Mouse (Mus musculus): ENCODE results near the gene Vamp3. TPM values are rescaled to one million over a fixed set of nuclear protein-coding genes. Genes with fewer than 3 reads are reported as not detected.

Vamp3 gene
- polyA plus RNA-seq, 1 experiment from 2014 or later, result 131 TPM

DNA sequence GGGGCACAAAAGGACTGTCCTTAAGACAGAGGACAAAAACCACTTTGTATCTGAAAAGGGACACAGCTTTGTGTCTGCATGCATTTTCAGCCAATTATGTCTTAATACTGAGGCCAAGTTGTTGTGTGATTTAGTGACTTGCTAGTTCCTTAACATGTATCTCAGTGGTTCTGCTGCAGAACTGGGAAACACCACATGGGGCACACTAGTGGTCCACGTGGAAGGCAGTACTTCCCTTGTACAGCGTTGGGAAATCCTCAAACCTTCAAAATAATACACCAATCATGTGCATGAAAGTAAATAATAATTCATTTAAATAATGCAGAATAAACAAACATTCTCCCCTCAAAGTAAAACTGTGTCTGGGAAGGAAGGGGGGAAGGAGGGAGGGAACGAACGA lies 11.0 kb upstream of the Vamp3 start:
- no peak overlapping the region for H3K27ac ChIP-seq (ENCODE audit: low read length)
- H3K27me3 ChIP-seq (ENCODE audit: control insufficient read depth, insufficient read depth, low read length), result no peaks in the 10 kb centered on the region
- H3K9ac ChIP-seq (ENCODE audit: low read length), result no peak overlapping the region
- H3K4me2 ChIP-seq (ENCODE audit: low read depth, low read length), result no peak overlapping the region
- whole genome bisulfite sequencing, result 64% methylated on average over 4 of the region's 4 CpGs
- H3K36me3 ChIP-seq (ENCODE audit: control insufficient read depth, insufficient read depth, low read length), result no peaks in the 10 kb centered on the region
- ATAC-seq (ENCODE audit: insufficient read depth, low FRiP score), result no peak
- no peak overlapping the region for H3K4me3 ChIP-seq (replicated peaks; ENCODE audit: low read length)
- no peaks in the 10 kb centered on the region for H3K4me1 ChIP-seq (ENCODE audit: control insufficient read depth, insufficient read depth, low read length)
- no peaks in the 10 kb centered on the region for H3K9me3 ChIP-seq (replicated peaks; ENCODE audit: control insufficient read depth, low read length)

GRCm38 (mm10) chr4:151059566-151059965 lies 1.8 kb upstream of the Vamp3 start:
- H3K9me3 ChIP-seq (replicated peaks; ENCODE audit: control insufficient read depth, low read length), result peaks cover 10% of the 10 kb centered on the region; the same call in 1 of the 2 replicates
- no peak overlapping the region for H3K4me3 ChIP-seq (replicated peaks; ENCODE audit: low read length)
- no peak overlapping the region for H3K27ac ChIP-seq (ENCODE audit: low read length)
- no peak for ATAC-seq (ENCODE audit: insufficient read depth, low FRiP score)
- no peak overlapping the region for H3K4me2 ChIP-seq (ENCODE audit: low read depth, low read length)
- H3K9ac ChIP-seq (ENCODE audit: low read length), result no peak overlapping the region
- WGBS, result 96% methylated on average over 4 of the region's 4 CpGs
- H3K27me3 ChIP-seq (ENCODE audit: control insufficient read depth, insufficient read depth, low read length), result no peaks in the 10 kb centered on the region
- H3K36me3 ChIP-seq (ENCODE audit: control insufficient read depth, insufficient read depth, low read length), result no peaks in the 10 kb centered on the region
- H3K4me1 ChIP-seq (ENCODE audit: control insufficient read depth, insufficient read depth, low read length), result peaks cover 5% of the 10 kb centered on the region; the same call in 1 of the 2 replicates

GRCm38 (mm10) chr4:151058634-151059033 lies 871 bp upstream of the Vamp3 start:
- Histone ChIP-seq H3K9me3 (replicated peaks; ENCODE audit: control insufficient read depth, low read length) (peaks cover 10% of the 10 kb centered on the region; the same call in 1 of the 2 replicates), H3K4me3 (replicated peaks; ENCODE audit: low read length) (peak overlapping the region; percentile 93), H3K27me3 (ENCODE audit: control insufficient read depth, insufficient read depth, low read length) (no peaks in the 10 kb centered on the region), H3K36me3 (ENCODE audit: control insufficient read depth, insufficient read depth, low read length) (no peaks in the 10 kb centered on the region), H3K27ac (ENCODE audit: low read length) (peak overlapping the region; percentile 87; the same call in 1 of the 2 replicates), H3K4me1 (ENCODE audit: control insufficient read depth, insufficient read depth, low read length) (peaks cover 5% of the 10 kb centered on the region; the same call in 1 of the 2 replicates), H3K4me2 (ENCODE audit: low read depth, low read length) (peak overlapping the region; percentile 69), H3K9ac (ENCODE audit: low read length) (peak overlapping the region; percentile 82; the same call in 1 of the 2 replicates)
- 80% methylated on average over 4 of the region's 4 CpGs for WGBS
- ATAC-seq (ENCODE audit: insufficient read depth, low FRiP score), result no peak

- no peaks in the 10 kb centered on the region; the same call in 1 of the 2 replicates for H3K36me3 ChIP-seq (ENCODE audit: control insufficient read depth, insufficient read depth, low read length)
- no peak for ATAC-seq (ENCODE audit: insufficient read depth, low FRiP score)
- no peak overlapping the region for H3K4me2 ChIP-seq (ENCODE audit: low read depth, low read length)
- H3K9ac ChIP-seq (ENCODE audit: low read length), result no peak overlapping the region
- no peak overlapping the region for H3K27ac ChIP-seq (ENCODE audit: low read length)
- no peaks in the 10 kb centered on the region for H3K9me3 ChIP-seq (replicated peaks; ENCODE audit: control insufficient read depth, low read length)
- 93% methylated on average over 1 of the region's 1 CpGs for WGBS
- H3K4me1 ChIP-seq (ENCODE audit: control insufficient read depth, insufficient read depth, low read length), result no peaks in the 10 kb centered on the region
- no peak overlapping the region for H3K4me3 ChIP-seq (replicated peaks; ENCODE audit: low read length)
- no peaks in the 10 kb centered on the region for H3K27me3 ChIP-seq (ENCODE audit: control insufficient read depth, insufficient read depth, low read length)
These were observed 6.6 kb downstream of the Vamp3 start for GRCm38 (mm10) chr4:151051162-151051561.

- no peak overlapping the region for H3K27ac ChIP-seq (ENCODE audit: low read length)
- no peaks in the 10 kb centered on the region for H3K27me3 ChIP-seq (ENCODE audit: control insufficient read depth, insufficient read depth, low read length)
- no peaks in the 10 kb centered on the region for H3K9me3 ChIP-seq (replicated peaks; ENCODE audit: control insufficient read depth, low read length)
- H3K4me3 ChIP-seq (replicated peaks; ENCODE audit: low read length), result no peak overlapping the region
- no peaks in the 10 kb centered on the region; the same call in 1 of the 2 replicates for H3K36me3 ChIP-seq (ENCODE audit: control insufficient read depth, insufficient read depth, low read length)
- WGBS, result 80% methylated on average over 3 of the region's 3 CpGs
- no peak for ATAC-seq (ENCODE audit: insufficient read depth, low FRiP score)
- no peak overlapping the region for H3K4me2 ChIP-seq (ENCODE audit: low read depth, low read length)
- no peak overlapping the region for H3K9ac ChIP-seq (ENCODE audit: low read length)
- 0 out of 2 replicates have a peak, but pooled peaks cover 11% of the 10 kb centered on the region for H3K4me1 ChIP-seq (ENCODE audit: control insufficient read depth, insufficient read depth, low read length)
These were observed 11.2 kb downstream of the Vamp3 start for GRCm38 (mm10) chr4:151046524-151046923.

DNA sequence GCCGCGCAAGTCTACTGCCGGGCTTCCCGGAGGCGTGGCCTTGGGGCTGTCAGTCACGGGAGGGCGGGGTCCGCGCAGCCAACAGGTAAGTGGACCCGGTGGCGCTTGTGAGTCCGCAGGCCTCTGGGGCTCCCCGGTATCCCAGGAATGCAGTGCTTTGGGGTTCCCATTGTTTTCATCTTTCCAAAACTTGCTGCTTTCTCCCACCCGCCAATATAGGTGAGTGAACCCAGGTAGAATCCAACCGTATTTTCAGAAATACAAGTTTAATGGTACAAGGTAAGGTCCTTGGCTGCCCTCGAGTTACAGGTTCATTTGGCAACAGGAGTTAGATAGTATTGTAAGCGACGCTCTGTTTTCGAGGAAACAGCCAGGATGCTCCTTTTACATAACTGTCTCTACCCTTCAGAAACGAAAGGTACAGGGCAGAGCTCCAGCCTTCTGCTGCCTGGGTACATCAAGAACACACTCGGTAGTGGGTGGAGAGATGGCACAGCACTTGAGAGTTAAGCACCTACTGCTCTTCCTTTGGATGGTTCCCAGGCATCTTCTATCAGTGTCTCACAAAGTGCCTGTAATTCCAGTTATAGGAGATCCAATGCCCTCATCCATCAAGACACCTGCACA lies 12.7 kb downstream of the Vamp3 start:
- ATAC-seq (ENCODE audit: insufficient read depth, low FRiP score), result no peak; the same call in 1 of the 2 replicates
- Histone ChIP-seq H3K9me3 (replicated peaks; ENCODE audit: control insufficient read depth, low read length) (no peaks in the 10 kb centered on the region), H3K4me3 (replicated peaks; ENCODE audit: low read length) (peak overlapping the region; percentile 71), H3K36me3 (ENCODE audit: control insufficient read depth, insufficient read depth, low read length) (no peaks in the 10 kb centered on the region; the same call in 1 of the 2 replicates), H3K27ac (ENCODE audit: low read length) (no peak overlapping the region), H3K4me1 (ENCODE audit: control insufficient read depth, insufficient read depth, low read length) (0 out of 2 replicates have a peak, but pooled peaks cover 11% of the 10 kb centered on the region), H3K27me3 (ENCODE audit: control insufficient read depth, insufficient read depth, low read length) (no peaks in the 10 kb centered on the region), H3K9ac (ENCODE audit: low read length) (peak overlapping the region; percentile 74; the same call in 1 of the 2 replicates), H3K4me2 (ENCODE audit: low read depth, low read length) (peak overlapping the region; percentile 99)
- WGBS, result 4% methylated on average over 21 of the region's 21 CpGs

GRCm38 (mm10) chr4:151044037-151044943 lies 13.5 kb downstream of the Vamp3 start, which contains the start of gene Per3:
Per3 (minus strand) TSS chr4:151044665.
- no peaks in the 10 kb centered on the region; the same call in 1 of the 2 replicates for H3K36me3 ChIP-seq (ENCODE audit: control insufficient read depth, insufficient read depth, low read length)
- 0 out of 2 replicates have a peak, but pooled peaks cover 11% of the 10 kb centered on the region for H3K4me1 ChIP-seq (ENCODE audit: control insufficient read depth, insufficient read depth, low read length)
- H3K9me3 ChIP-seq (replicated peaks; ENCODE audit: control insufficient read depth, low read length), result no peaks in the 10 kb centered on the region
- under 1% methylated on average over 79 of the region's 79 CpGs for WGBS
- peak within 1 kb of the TSS; percentile 74 for H3K9ac ChIP-seq (ENCODE audit: low read length)
- no peaks in the 10 kb centered on the region for H3K27me3 ChIP-seq (ENCODE audit: control insufficient read depth, insufficient read depth, low read length)
- ATAC-seq (ENCODE audit: insufficient read depth, low FRiP score), result peak; percentile 99
- H3K4me3 ChIP-seq (replicated peaks; ENCODE audit: low read length), result peak within 1 kb of the TSS; percentile 71
- H3K27ac ChIP-seq (ENCODE audit: low read length), result peak within 1 kb of the TSS; percentile 52; the same call in 1 of the 2 replicates
- peak within 1 kb of the TSS; percentile 99 for H3K4me2 ChIP-seq (ENCODE audit: low read depth, low read length)

GRCm38 (mm10) chr4:151043281-151043680 lies 14.5 kb downstream of the Vamp3 start:
- 0 out of 2 replicates have a peak overlapping the region, but pooled peaks have one; percentile 74 for H3K9ac ChIP-seq (ENCODE audit: low read length)
- 30% methylated on average over 5 of the region's 5 CpGs for WGBS
- peak overlapping the region; percentile 71 for H3K4me3 ChIP-seq (replicated peaks; ENCODE audit: low read length)
- H3K27ac ChIP-seq (ENCODE audit: low read length), result no peak overlapping the region
- H3K36me3 ChIP-seq (ENCODE audit: control insufficient read depth, insufficient read depth, low read length), result no peaks in the 10 kb centered on the region
- ATAC-seq (ENCODE audit: insufficient read depth, low FRiP score), result no peak
- no peaks in the 10 kb centered on the region for H3K9me3 ChIP-seq (replicated peaks; ENCODE audit: control insufficient read depth, low read length)
- H3K27me3 ChIP-seq (ENCODE audit: control insufficient read depth, insufficient read depth, low read length), result no peaks in the 10 kb centered on the region
- peak overlapping the region; percentile 99 for H3K4me2 ChIP-seq (ENCODE audit: low read depth, low read length)
- 0 out of 2 replicates have a peak, but pooled peaks cover 11% of the 10 kb centered on the region for H3K4me1 ChIP-seq (ENCODE audit: control insufficient read depth, insufficient read depth, low read length)

Data from stomach, embryonic 16.5 days (tissue).